In genomic region chr19:6491538-6491937, GRCm38 (mm10) we compare ENCODE assay signal across 18 mouse cellular contexts. TPM values are rescaled to one million over a fixed set of nuclear protein-coding genes. Genes with fewer than 3 reads are reported as not detected.
DNase-seq lines count a peak whose midpoint lies in the region; ATAC-seq and TF ChIP-seq lines count a peak whose summit lies in the region.
"Had no signal": no experiment of that assay in that cellular context is flagged by ENCODE, and none has a peak within 500 bp of the region (broad histone marks: within the 10 kb centered on the region; RNA-seq: fewer than 3 reads in every experiment).

No protein-coding gene starts in this region.

- no peak overlapping the region for H3K4me3 ChIP-seq in forebrain, embryonic 14.5 days (ENCODE audit: low read depth, low read length)
- H3K4me3 ChIP-seq in forebrain, embryonic 16.5 days (replicated peaks; ENCODE audit: low read length), result no peak overlapping the region
- no peak overlapping the region for H3K4me3 ChIP-seq in intestine, embryonic 16.5 days (ENCODE audit: low read length)
- no peak overlapping the region for H3K4me3 ChIP-seq in intestine, postnatal 0 days (ENCODE audit: low read depth, low read length)
- H3K4me3 ChIP-seq in neural tube, embryonic 15.5 days (replicated peaks), result no peak overlapping the region
- H3K4me3 ChIP-seq: embryonic facial prominence, embryonic 10.5 days; embryonic facial prominence, embryonic 13.5 days; erythroblast, embryonic 14.5 days; forebrain, embryonic 12.5 days; gastrocnemius, adult 2 months; intestine, embryonic 15.5 days had no signal

- WGBS in forebrain, embryonic 14.5 days, result 84% methylated on average over 8 of the region's 8 CpGs
- 83% methylated on average over 8 of the region's 8 CpGs for WGBS in forebrain, embryonic 16.5 days
- 75% methylated on average over 8 of the region's 8 CpGs for WGBS in intestine, embryonic 16.5 days
- 83% methylated on average over 8 of the region's 8 CpGs for WGBS in intestine, postnatal 0 days
- 87% methylated on average over 8 of the region's 8 CpGs for WGBS in neural tube, embryonic 15.5 days

- H3K9me3 ChIP-seq in forebrain, embryonic 14.5 days (replicated peaks; ENCODE audit: control insufficient read depth, low read length), result no peaks in the 10 kb centered on the region
- no peaks in the 10 kb centered on the region for H3K9me3 ChIP-seq in forebrain, embryonic 16.5 days (ENCODE audit: control insufficient read depth, low read length)
- no peaks in the 10 kb centered on the region for H3K9me3 ChIP-seq in intestine, embryonic 16.5 days (ENCODE audit: control insufficient read depth, low read length)
- no peaks in the 10 kb centered on the region for H3K9me3 ChIP-seq in intestine, postnatal 0 days (ENCODE audit: control insufficient read depth)
- no peaks in the 10 kb centered on the region for H3K9me3 ChIP-seq in neural tube, embryonic 15.5 days (replicated peaks)
- H3K9me3 ChIP-seq: embryonic facial prominence, embryonic 10.5 days; embryonic facial prominence, embryonic 13.5 days; forebrain, embryonic 12.5 days; intestine, embryonic 15.5 days had no signal

- H3K27me3 ChIP-seq in forebrain, embryonic 14.5 days (replicated peaks; ENCODE audit: control insufficient read depth, insufficient read depth, low read length), result no peaks in the 10 kb centered on the region
- H3K27me3 ChIP-seq in forebrain, embryonic 16.5 days (replicated peaks; ENCODE audit: control insufficient read depth, insufficient read depth, low read length), result no peaks in the 10 kb centered on the region
- peaks cover 47% of the 10 kb centered on the region for H3K27me3 ChIP-seq in intestine, embryonic 16.5 days (replicated peaks; ENCODE audit: control insufficient read depth, insufficient read depth, low read length)
- peaks cover 51% of the 10 kb centered on the region for H3K27me3 ChIP-seq in intestine, postnatal 0 days (replicated peaks; ENCODE audit: control insufficient read depth, insufficient read depth, low read length)
- no peaks in the 10 kb centered on the region for H3K27me3 ChIP-seq in neural tube, embryonic 15.5 days (replicated peaks)

- H3K4me2 ChIP-seq in forebrain, embryonic 14.5 days (ENCODE audit: low read length), result no peak overlapping the region
- H3K4me2 ChIP-seq in forebrain, embryonic 16.5 days (ENCODE audit: low read length), result no peak overlapping the region
- H3K4me2 ChIP-seq in intestine, embryonic 16.5 days (ENCODE audit: low read depth, low read length), result no peak overlapping the region
- no peak overlapping the region for H3K4me2 ChIP-seq in intestine, postnatal 0 days (replicated peaks; ENCODE audit: low read depth)
- no peak overlapping the region for H3K4me2 ChIP-seq in neural tube, embryonic 15.5 days
- H3K4me2 ChIP-seq: embryonic facial prominence, embryonic 13.5 days; forebrain, embryonic 12.5 days; heart, embryonic 11.5 days; hindbrain, embryonic 14.5 days; intestine, embryonic 15.5 days had no signal

- TF ChIP-seq CTCF in intestine, postnatal 0 days (IDR thresholded peaks at IDR 0.05; ENCODE audit: low read depth), result no peak

- peaks cover 6% of the 10 kb centered on the region; the same call in 1 of the 2 replicates for H3K4me1 ChIP-seq in forebrain, embryonic 14.5 days (ENCODE audit: control insufficient read depth, insufficient read depth, low read length)
- peaks cover 26% of the 10 kb centered on the region for H3K4me1 ChIP-seq in forebrain, embryonic 16.5 days (replicated peaks; ENCODE audit: control insufficient read depth, insufficient read depth, low read length)
- H3K4me1 ChIP-seq in intestine, embryonic 16.5 days (ENCODE audit: control insufficient read depth, insufficient read depth, low read length), result no peaks in the 10 kb centered on the region
- no peaks in the 10 kb centered on the region for H3K4me1 ChIP-seq in intestine, postnatal 0 days (replicated peaks; ENCODE audit: control insufficient read depth, insufficient read depth, low read length)
- peaks cover 39% of the 10 kb centered on the region for H3K4me1 ChIP-seq in neural tube, embryonic 15.5 days
- H3K4me1 ChIP-seq: embryonic facial prominence, embryonic 13.5 days; intestine, embryonic 15.5 days had no signal

- H3K9ac ChIP-seq in forebrain, embryonic 14.5 days (ENCODE audit: low read length), result peak overlapping the region; percentile 17; the same call in 1 of the 2 replicates
- no peak overlapping the region for H3K9ac ChIP-seq in forebrain, embryonic 16.5 days (replicated peaks; ENCODE audit: low read depth, low read length)
- 0 out of 2 replicates have a peak overlapping the region, but pooled peaks have one; percentile 24 for H3K9ac ChIP-seq in intestine, embryonic 16.5 days (ENCODE audit: low read depth, low read length)
- no peak overlapping the region for H3K9ac ChIP-seq in intestine, postnatal 0 days (ENCODE audit: low read depth, low read length)
- H3K9ac ChIP-seq in neural tube, embryonic 15.5 days (replicated peaks), result peak overlapping the region; percentile 17; the same call in 1 of the 2 replicates
- H3K9ac ChIP-seq: hindbrain, embryonic 14.5 days; intestine, embryonic 15.5 days had no signal

- ATAC-seq in forebrain, embryonic 14.5 days, result no peak
- no peak for ATAC-seq in forebrain, embryonic 16.5 days
- ATAC-seq in intestine, embryonic 16.5 days, result no peak
- no peak for ATAC-seq in intestine, postnatal 0 days
- no peak for ATAC-seq in neural tube, embryonic 15.5 days (ENCODE audit: low FRiP score)
- ATAC-seq: CD4-positive, CD25-positive, alpha-beta regulatory T cell, adult 4 months; intestine, embryonic 15.5 days had no signal

- no peak overlapping the region for H3K27ac ChIP-seq in forebrain, embryonic 14.5 days (ENCODE audit: low read depth, low read length)
- H3K27ac ChIP-seq in forebrain, embryonic 16.5 days (ENCODE audit: low read length), result no peak overlapping the region
- H3K27ac ChIP-seq in intestine, embryonic 16.5 days (ENCODE audit: low read length), result no peak overlapping the region
- no peak overlapping the region for H3K27ac ChIP-seq in intestine, postnatal 0 days (ENCODE audit: low read depth, low read length)
- H3K27ac ChIP-seq in neural tube, embryonic 15.5 days (replicated peaks), result no peak overlapping the region
- H3K27ac ChIP-seq: embryonic facial prominence, embryonic 10.5 days; embryonic facial prominence, embryonic 13.5 days; gastrocnemius, adult 2 months; hindbrain, embryonic 14.5 days; intestine, embryonic 15.5 days had no signal

- DNase-seq in forebrain, embryonic 14.5 days (ENCODE audit: low spot score), result no peak
- DNase-seq in neural tube, embryonic 10.5 days (ENCODE audit: extremely low spot score, low spot score), result no peak

- H3K36me3 ChIP-seq in forebrain, embryonic 14.5 days (ENCODE audit: control insufficient read depth, insufficient read depth, low read length), result no peaks in the 10 kb centered on the region; the same call in 1 of the 2 replicates
- H3K36me3 ChIP-seq in forebrain, embryonic 16.5 days (ENCODE audit: control insufficient read depth, insufficient read depth), result no peaks in the 10 kb centered on the region
- no peaks in the 10 kb centered on the region for H3K36me3 ChIP-seq in intestine, embryonic 16.5 days (ENCODE audit: control insufficient read depth, insufficient read depth, low read length)
- H3K36me3 ChIP-seq in intestine, postnatal 0 days (ENCODE audit: control insufficient read depth, insufficient read depth), result no peaks in the 10 kb centered on the region
- 0 out of 2 replicates have a peak, but pooled peaks cover 5% of the 10 kb centered on the region for H3K36me3 ChIP-seq in neural tube, embryonic 15.5 days
- H3K36me3 ChIP-seq: embryonic facial prominence, embryonic 10.5 days; embryonic facial prominence, embryonic 13.5 days; forebrain, embryonic 12.5 days; intestine, embryonic 15.5 days had no signal

RNA-seq across cellular contexts. Expression of gene Slc22a12, which starts 51.3 kb away (rescaled TPM):
- not detected in 2 replicates for polyA plus RNA-seq in forebrain, embryonic 14.5 days (2014; fragmentation: Nextera tagmentation; extraction: Ambion mirVana)
- polyA plus RNA-seq in forebrain, embryonic 16.5 days (2015; fragmentation: Nextera tagmentation; extraction: Ambion mirVana), result not detected in 2 replicates
- polyA plus RNA-seq in intestine, embryonic 16.5 days (2015; fragmentation: Nextera tagmentation; extraction: Ambion mirVana), result not detected in 2 replicates
- polyA plus RNA-seq in intestine, postnatal 0 days (2015; fragmentation: Nextera tagmentation; extraction: Ambion mirVana), result not detected in 2 replicates
- 0.14 TPM in 1 of 2 replicates, not detected in the other for polyA plus RNA-seq in neural tube, embryonic 15.5 days (2015; fragmentation: Nextera tagmentation; extraction: Ambion mirVana)
- polyA plus RNA-seq: C2C12; CD4-positive, CD25-positive, alpha-beta regulatory T cell, adult 4 months; embryonic facial prominence, embryonic 10.5 days; embryonic facial prominence, embryonic 13.5 days; erythroblast, embryonic 14.5 days; forebrain, embryonic 12.5 days; heart, embryonic 11.5 days; heart, embryonic 14.5 days; heart, postnatal 0 days; hindbrain, embryonic 14.5 days had no signal

Comparison
In these comparisons a context has a peak if more than half of its experiments do, and no peak if none do; other contexts are left out.
1. H3K9ac ChIP-seq: peak in forebrain, embryonic 14.5 days (single experiment), intestine, embryonic 16.5 days (single experiment) and neural tube, embryonic 15.5 days (single experiment); none in forebrain, embryonic 16.5 days (single experiment) and intestine, postnatal 0 days (single experiment).